Mouse (Mus musculus) cerebellum, postnatal 14 days (tissue): Measurements from ENCODE around the gene Irf4.

Source experiments
- DNase-seq, 2 experiments: peaks; one replicate each; pipeline ENCODE4 v3.0.0; 2021; ENCODE audit warnings: mixed read lengths in 2 of 2

Irf4 gene

DNA sequence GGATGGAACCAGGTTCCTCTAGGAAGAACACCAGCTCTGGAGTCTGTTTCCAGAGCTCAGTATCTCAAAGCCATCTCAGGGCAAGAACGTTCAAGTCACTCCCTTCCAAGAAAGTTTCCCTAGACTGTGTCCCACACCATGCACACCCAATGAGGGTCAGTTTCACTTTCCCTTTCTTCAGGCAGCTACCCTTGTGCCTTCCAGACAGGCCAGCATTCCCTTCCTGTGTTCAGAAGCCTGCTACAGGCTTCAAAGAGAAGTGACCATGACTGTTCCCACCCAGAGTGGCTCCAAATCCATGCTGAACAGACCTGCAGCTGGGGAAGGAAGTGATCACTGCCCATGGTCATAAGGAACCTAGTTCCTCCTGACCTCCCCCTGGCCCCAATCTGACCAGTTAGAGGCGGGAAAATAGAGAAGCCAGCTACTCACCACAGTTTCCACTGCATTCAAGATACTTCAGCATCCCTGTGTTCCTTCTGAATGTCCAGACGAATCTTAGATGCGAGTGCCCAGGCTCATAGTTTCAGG, 10.7 kb upstream of the Irf4 start:
- no peak for DNase-seq

- DNase-seq: no peak
Measured at GRCm38 (mm10) chr13:30741172-30741571, 7.9 kb upstream of the Irf4 start.

GRCm38 (mm10) chr13:30742411-30742970, 6.5 kb upstream of the Irf4 start:
- DNase-seq: no peak

DNA sequence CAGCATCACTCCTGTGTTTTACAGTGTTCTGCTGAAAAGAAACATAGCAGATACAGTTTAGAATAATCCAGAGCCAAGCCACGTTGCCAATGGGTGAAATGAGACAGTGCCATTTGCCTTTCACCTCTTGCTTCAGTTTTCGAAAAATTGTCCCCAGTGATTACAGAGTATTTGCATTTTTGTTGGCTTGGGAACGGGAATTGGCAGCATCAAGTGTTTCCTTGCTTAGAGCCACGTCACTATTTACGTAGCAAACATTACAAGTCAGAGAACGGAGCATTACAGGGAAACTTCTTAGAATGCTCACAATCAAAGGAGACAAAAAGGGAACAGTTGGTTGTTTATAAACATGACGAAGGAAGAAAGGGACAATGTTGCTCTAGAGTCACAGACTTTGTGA, 3.9 kb upstream of the Irf4 start:
- no peak for DNase-seq

- no peak for DNase-seq
Measured at GRCm38 (mm10) chr13:30747068-30747467, 2.0 kb upstream of the Irf4 start.

GRCm38 (mm10) chr13:30747504-30747903, 1.5 kb upstream of the Irf4 start:
- no peak for DNase-seq

DNA sequence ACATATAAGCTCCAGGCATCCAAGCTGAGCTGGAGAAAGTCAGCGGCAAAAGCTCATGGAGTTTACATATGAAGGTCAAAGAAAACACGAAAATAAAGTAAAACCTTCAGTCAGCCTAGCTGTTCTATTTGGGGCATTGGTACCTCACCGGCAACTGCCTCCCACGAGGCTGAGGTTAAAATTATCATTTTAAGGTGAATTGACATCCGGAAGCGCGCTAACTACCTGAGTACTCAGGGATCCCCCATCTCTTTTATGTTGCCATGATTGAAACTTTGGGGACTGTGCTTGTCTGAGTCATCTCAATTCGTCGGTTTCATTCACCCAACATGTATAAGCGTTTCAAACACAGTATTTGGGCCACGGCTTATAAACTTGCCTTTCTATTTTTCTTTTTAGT, 705 bp upstream of the Irf4 start:
- no peak for DNase-seq

- no peak for DNase-seq
Measured at GRCm38 (mm10) chr13:30749557-30750141, 623 bp downstream of the Irf4 start.

- DNase-seq: peak; percentile 17 to 20
Measured at GRCm38 (mm10) chr13:30750461-30751303, 1.7 kb downstream of the Irf4 start.

DNA sequence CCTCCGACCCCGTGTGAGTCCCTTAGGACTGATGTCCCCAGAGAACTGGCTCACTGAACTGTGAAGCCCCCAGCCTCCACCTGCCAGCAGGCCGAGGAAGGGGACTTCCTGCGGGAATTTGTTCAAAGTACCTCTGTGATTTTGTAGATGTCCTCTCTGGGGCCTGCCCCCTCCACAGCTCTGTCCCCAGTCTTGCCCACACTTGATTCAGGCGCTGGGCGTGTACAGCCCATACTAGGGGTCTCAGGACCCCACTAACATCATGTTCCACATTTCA, 2.2 kb downstream of the Irf4 start:
- no peak for DNase-seq

DNA sequence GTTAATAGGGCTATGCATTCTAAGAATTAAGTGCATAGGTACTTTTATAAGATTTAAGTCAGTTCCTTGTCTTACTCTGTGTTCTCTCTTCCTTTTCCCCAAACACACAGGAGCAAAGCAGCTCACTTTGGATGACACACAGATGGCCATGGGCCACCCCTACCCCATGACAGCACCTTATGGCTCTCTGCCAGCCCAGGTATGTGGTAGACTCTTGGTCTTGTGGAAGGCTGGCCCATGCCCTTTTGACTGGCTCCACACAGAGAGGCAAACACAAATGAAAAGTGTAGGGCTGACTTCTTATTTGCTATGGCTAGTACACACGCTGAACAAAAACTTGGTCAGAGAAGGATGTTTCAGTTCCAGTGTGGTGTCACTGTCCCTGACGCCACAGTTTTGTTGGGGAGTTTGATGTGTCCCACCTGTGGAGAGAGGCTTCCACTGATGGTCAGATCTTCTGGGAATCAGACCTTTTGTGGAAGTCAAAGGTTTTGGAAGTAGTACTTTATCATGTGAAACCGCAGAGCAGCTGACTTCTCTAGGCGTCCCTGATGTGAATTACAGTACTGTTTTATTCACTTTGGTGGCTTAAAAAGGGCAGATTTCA, 3.7 kb downstream of the Irf4 start:
- DNase-seq: peak in 1 of 2 experiments; percentile 6

DNA sequence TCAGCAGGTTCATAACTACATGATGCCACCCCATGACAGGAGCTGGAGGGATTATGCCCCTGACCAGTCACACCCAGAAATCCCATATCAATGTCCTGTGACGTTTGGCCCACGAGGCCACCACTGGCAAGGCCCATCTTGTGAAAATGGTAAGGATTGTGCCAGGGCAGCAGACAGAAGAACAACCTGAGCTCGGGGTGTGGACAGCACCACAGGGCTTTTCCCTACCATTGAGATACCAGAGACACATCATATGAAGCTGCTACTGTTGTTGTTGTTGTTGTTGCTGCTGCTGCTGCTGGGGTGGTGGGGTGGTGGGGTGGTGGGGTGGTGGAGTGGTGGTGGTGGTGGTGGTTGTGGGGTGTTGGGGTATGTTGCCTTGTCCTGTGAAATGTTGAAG, 4.4 kb downstream of the Irf4 start:
- no peak for DNase-seq

DNA sequence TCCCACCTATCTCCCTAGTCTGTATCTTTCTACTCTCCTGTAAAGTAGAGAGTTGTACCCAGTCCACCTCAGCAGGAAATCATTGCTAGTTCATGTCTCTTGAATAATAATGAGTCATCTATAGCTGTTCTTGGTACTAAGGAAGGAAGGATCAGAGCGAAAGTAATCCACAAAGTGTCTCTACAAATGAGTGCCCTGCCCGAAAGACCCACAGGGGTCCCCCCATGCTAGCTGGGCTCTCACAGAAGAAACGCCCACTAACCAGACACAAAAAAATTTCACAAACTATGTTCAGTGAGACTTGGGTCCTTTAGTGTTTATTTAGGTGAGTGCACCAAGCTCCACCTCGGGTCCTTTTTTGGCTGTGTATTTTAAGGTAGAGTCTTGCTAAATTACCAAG, 5.0 kb downstream of the Irf4 start:
- no peak for DNase-seq

- no peak for DNase-seq
Measured at GRCm38 (mm10) chr13:30754825-30755476, 5.9 kb downstream of the Irf4 start.

GRCm38 (mm10) chr13:30755577-30755976, 6.6 kb downstream of the Irf4 start:
- no peak for DNase-seq

DNA sequence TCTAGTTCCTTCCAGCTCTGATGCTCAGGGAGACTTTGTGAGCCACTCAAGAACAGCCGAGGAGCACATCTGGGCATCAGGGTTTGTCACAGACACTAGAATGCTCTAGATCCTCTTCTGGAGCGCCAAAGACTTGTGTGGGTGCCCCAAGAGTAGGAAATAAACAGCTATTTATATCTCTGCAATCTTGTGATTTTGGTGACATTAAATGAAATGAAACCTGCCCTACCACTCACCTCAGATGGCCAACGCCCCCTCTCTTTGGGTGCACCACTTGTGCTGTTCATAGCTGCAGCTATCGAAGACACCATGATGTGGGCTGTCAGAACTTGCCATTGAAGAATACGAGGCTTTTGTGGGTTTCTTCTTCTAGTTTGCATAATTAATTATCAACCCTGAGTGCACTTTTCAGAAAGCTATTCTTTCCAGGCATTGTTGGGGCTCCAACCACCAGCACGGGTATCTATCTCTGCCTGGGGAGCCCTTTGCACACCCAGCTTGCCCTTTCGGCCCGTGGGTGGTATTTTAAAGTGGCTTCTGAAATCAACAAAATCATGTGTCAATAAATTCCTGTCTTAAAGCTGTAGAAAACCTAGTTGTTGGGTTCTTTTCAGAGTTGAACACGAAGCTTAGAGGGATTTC, 7.1 kb downstream of the Irf4 start:
- no peak for DNase-seq

DNA sequence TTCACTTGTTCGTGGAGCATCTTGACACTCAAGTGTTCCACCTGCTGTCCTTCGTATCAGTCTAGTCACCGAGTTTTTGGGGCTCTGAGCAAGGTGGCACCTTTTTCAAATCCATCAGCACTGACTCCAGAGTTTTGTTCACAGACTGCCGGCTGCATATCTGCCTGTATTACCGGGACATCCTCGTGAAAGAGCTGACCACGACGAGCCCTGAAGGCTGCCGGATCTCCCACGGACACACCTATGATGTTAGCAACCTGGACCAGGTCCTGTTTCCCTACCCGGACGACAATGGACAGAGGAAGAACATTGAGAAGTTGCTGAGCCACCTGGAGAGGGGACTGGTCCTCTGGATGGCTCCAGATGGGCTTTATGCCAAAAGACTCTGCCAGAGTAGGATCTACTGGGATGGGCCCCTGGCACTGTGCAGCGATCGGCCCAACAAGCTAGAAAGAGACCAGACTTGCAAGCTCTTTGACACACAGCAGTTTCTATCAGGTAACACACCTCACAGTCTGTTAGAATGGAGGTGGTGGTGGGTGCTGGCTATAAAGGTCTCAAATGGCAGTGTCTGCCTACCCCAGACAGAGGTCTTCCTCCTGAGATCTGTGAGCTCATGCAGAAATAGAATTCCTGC, 8.4 kb downstream of the Irf4 start:
- DNase-seq: no peak

DNA sequence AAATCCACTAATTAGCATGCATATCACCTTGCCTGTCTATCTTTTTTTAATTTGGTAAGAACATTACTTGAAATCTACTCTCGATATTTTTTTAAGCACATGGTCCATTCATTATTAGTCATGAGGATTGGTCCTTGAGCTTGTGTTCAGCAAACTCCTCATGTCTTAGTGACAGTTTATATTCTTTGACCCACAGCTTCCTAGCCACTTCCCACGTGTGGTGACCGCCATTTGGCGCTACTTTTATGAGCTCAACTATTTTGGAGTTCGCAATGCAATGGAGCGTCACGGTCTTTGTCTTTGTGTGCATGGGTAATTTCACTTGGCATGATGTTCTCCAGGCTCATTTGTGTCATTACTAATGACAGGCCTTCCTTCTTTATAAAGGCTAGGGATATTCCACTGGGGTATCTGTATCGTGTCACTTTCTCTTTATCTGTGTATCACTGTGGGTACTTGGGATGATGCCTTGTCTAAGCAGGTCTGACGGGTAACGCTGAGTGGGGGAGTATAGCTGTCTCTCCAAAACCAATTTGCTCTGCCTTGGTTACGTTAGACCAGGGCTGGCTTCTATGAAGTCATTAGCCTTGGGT, 9.9 kb downstream of the Irf4 start:
- DNase-seq: no peak

DNA sequence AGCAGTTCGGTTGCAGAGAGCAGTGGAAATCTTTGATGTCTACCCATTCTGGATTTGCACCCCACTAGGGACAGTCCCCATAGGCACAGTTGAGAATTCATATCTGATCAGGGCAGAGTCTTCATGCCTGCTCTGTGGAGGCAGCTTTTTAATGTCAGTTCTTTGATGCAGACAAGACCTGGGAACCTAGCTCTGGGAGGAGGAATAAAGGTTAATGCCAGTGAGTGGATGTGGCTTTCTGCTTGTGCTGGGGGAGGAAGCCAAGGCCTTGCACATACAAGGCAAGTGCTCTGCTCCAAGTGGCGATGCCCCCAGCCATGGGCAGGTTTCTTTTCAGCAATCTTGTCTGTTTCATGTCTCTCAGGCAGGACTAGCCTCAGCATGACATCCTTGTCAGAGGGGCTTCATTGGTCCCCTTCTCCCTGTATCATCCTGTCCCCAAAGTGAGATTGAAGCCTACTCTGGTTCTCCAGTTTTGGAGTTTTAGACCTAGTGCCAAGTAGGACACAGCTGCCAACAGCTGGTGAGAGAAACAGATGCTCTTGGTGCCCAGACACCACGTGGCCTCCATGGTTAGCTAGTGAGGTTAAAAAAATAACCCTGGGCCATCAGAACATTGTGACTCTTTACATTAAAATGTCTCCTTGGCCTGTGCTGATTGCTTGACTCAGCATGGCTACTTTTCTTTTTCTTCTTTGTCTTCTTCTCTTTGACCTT, 11.5 kb downstream of the Irf4 start:
- no peak for DNase-seq

GRCm38 (mm10) chr13:30761151-30761631, 12.2 kb downstream of the Irf4 start:
- no peak for DNase-seq

- no peak for DNase-seq
Measured at GRCm38 (mm10) chr13:30762224-30762623, 13.2 kb downstream of the Irf4 start.
